23 mouse cellular contexts compared by ENCODE assay signal in genomic region chr17:74981703-74982102, GRCm38 (mm10).
"Had no signal": no experiment of that assay in that cellular context is flagged by ENCODE, and none has a peak within 500 bp of the region (broad histone marks: within the 10 kb centered on the region; RNA-seq: fewer than 3 reads in every experiment).

No protein-coding gene starts in this region.

- H3K27ac ChIP-seq: hindbrain, embryonic 13.5 days; hindbrain, embryonic 15.5 days; hindbrain, postnatal 0 days; kidney, embryonic 15.5 days; kidney, postnatal 0 days; limb, embryonic 10.5 days; limb, embryonic 12.5 days; liver, embryonic 13.5 days had no signal

- H3K4me3 ChIP-seq: heart, embryonic 12.5 days; hindbrain, embryonic 13.5 days; hindbrain, embryonic 15.5 days; kidney, embryonic 15.5 days; limb, embryonic 10.5 days; limb, embryonic 12.5 days; liver, embryonic 13.5 days had no signal

- H3K9ac ChIP-seq: heart, embryonic 12.5 days; hindbrain, embryonic 13.5 days; hindbrain, embryonic 15.5 days; kidney, embryonic 15.5 days; limb, embryonic 12.5 days; liver, embryonic 13.5 days had no signal

- H3K4me1 ChIP-seq: heart, embryonic 12.5 days; hindbrain, embryonic 13.5 days; hindbrain, embryonic 15.5 days; kidney, embryonic 15.5 days; liver, embryonic 13.5 days had no signal

- H3K27me3 ChIP-seq: heart, embryonic 12.5 days; hindbrain, embryonic 13.5 days; hindbrain, embryonic 15.5 days; kidney, embryonic 15.5 days; limb, embryonic 12.5 days; liver, embryonic 13.5 days had no signal

- H3K36me3 ChIP-seq: heart, embryonic 12.5 days; hindbrain, embryonic 13.5 days; hindbrain, embryonic 15.5 days; kidney, embryonic 15.5 days; limb, embryonic 10.5 days; limb, embryonic 12.5 days; liver, embryonic 13.5 days had no signal

- H3K9me3 ChIP-seq: heart, embryonic 12.5 days; hindbrain, embryonic 13.5 days; hindbrain, embryonic 15.5 days; kidney, embryonic 15.5 days; limb, embryonic 10.5 days; limb, embryonic 12.5 days; liver, embryonic 13.5 days had no signal

- ATAC-seq: hindbrain, postnatal 0 days; intestine, embryonic 16.5 days had no signal

- H3K4me2 ChIP-seq: heart, embryonic 12.5 days; hindbrain, embryonic 13.5 days; hindbrain, embryonic 15.5 days; kidney, embryonic 15.5 days; limb, embryonic 12.5 days; liver, embryonic 11.5 days; liver, embryonic 13.5 days had no signal

- DNase-seq: gastrocnemius, postnatal 14 days; gastrocnemius, postnatal 36 days; heart, adult 18-20 months; heart, postnatal 10 days; kidney, adult 11 months; kidney, adult 2 months; kidney, adult 9 months; kidney, postnatal 14 days; kidney, postnatal 36 days; layer of hippocampus, adult 9-11 months; layer of hippocampus, postnatal 36 days; liver; liver, embryonic 13.5 days had no signal
